Mouse (Mus musculus): Measurements from ENCODE around the gene Kat8.
"Not testable (repeated sequence)": the region's sequence is repeated elsewhere in the genome, so short reads cannot be mapped to it uniquely, and the experiment has no call there.

The Kat8 gene

DNA sequence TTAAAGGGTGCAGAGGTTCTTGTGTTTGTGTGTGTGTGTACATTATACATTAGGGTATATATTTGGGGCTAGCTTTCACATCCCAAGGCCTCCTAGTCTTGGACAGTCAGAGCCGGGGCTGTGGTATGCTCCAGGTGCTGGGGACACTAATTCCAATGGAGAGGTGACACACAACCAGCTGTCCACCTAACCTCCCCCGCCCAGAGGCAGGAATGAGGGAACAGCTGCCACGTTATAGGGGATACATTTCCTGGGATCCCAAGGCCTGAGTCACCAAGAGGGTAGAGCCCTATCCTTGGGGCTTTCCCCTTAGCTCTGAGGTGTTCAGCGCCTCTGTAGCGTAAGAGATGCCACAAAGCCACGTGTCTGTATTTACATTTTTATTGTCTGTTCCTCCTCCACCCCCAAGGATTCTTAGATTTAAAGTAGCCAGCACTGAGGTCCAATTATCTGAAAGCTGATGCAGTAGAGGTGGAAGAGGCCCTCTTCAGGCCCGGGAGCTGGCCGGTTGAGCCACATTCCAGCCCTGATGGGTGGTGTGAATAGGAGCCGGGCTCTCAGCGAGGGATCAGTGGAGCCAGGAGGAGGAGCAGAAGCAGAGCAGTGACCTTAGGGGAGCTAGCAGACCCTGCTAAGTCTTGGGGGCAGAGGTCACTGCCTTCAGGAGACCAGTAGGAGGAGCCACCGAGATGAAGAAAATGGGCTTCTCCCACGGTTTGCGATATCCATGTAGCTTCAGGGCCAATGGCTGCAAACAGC is 20.1 kb downstream of the Kat8 start:
- no peak for DNase-seq

DNA sequence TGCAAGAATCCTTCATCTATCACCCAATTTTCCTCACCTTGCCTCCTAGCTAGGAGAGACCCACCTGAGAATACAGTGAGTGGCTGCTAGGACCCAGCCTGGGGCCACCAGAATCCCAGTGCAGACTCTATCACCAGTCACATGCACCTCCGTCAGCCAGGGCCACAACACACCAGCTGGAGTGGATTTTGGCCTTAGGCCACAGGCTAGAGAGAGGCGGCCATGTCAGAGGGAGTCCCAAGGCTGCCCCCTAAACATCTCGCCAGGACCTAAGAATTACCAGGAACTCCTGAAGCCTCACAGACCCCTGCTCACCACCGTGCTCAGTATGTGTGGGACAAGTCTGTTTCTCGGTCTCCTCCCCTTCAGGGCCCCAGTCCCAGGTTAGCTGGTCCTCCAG is 21.8 kb downstream of the Kat8 start:
- DNase-seq, result no peak

DNA sequence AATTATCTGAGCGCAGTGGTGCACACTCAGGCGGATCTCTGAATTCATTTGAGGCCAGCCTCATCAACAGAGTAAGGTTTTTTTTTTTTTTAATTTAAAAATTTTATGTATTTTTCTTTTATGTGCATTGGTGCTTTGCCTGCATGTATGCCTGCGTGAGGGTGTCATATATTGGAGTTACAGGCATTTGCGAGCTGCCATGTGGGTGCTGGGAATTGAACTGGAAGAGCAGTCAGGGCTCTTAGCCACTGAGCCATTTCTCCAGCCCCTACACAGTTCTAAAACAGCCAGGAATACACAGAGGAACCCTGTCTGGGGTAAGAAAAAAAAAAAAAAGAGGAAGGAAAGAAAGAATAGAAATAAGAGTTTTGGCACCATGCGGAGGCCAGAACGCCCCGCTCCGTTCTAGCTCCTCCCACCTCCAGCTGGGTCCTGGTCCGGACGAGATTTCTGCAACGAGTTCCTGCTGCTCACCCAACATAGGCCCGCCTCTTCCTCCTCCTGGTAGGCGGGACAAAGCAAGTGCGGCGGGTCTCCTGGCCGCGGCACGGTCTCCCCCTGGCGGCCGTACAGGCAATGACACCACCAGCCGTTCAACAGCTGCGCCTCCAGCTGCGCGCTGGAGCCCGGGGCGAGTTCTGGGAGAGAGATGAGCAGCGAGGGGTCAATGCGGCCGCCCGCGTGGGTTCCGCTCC is 22.9 kb downstream of the Kat8 start:
- peak; percentile 93 for DNase-seq

DNA sequence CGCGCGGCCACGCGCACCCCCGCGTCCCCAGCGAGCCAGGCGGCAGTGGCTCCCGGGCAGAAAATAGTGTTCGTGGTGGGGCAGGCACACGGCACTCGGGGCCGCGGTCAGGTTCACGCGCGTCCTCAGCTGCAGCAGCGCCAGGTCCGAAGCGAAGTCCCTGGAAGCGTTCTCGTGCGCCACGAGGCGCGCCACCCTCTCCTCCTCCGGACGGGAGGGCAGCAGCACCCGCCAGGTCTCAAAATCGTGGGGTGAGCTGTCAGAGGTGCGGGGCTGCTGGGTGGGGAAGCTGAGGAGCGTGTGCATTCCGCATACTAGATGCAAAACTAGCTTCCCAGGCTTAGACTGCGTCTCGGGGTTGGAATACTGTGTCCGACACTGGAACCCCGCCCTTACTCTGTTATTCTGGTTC is 23.4 kb downstream of the Kat8 start:
- no peak for DNase-seq

DNA sequence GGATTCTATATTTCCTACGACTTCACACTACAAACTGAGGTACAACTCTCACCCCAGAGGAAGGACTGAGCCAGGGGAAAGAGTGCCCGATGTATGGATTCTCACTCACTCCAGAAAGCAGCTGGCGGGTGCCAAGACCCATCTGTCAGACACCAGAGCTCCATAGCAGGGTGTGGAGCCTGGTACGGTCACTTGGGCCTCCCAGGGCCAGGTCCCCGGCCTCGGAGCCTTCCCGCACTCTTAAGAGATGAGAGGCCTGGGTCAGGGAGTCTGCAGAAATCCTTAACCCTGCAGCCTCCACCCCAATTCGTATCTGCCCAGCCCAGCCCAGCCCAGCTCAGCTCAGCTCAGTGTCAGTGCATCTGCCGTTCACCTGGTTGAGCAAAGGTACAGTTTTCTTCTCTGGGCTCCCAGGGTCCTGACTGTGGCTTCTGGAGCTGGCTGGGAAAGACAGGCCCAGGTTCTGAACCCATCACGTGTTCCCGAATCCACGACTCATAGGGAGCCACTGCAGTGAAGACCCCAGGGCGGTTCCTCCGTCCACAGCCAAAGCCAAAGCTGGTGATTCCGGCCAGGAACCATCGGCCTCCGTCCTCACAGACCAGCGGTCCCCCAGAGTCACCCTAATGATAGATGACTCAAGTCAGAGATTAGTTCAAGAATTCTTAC is 24.0 kb downstream of the Kat8 start:
- no peak for DNase-seq

DNA sequence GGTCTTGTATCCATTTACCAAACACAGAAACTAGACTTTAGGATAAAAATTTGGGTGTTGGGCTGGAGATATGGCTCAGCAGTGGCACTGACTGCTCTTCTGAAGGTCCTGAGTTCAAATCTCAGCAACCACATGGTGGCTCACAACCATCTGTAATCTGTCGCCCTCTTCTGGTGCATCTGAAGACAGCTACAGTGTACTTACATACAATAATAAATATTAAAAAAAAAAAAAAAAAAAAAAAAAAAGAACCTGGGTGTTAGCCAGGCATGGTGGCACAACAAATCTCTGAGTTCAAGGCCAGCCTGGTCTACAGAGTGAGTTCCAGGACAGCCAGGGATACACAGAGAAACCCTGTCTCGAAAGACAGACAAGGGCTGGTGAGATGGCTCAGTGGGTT is 29.8 kb downstream of the Kat8 start:
- not testable (repeated sequence) for DNase-seq

DNA sequence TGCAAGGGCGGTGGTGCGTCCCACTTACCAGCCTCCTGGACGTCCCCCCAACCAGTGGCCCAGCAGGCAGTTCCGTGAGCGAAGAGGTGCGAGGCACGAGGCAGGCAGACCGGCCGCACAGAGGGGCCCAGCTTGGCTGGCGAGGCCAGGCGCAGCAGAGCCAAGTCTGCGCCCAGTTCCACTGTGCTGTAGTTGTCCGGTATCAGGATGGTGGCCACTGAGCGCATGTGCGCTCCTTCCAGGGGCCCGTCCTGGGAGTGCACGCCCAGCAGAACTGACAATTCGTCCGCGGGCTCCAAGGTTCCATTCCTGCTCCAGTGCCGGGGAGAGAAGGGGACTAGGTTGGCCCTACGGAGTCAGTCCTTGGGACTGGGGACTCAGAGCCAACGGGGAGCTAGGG is 32.3 kb downstream of the Kat8 start:
- DNase-seq, result no peak

DNA sequence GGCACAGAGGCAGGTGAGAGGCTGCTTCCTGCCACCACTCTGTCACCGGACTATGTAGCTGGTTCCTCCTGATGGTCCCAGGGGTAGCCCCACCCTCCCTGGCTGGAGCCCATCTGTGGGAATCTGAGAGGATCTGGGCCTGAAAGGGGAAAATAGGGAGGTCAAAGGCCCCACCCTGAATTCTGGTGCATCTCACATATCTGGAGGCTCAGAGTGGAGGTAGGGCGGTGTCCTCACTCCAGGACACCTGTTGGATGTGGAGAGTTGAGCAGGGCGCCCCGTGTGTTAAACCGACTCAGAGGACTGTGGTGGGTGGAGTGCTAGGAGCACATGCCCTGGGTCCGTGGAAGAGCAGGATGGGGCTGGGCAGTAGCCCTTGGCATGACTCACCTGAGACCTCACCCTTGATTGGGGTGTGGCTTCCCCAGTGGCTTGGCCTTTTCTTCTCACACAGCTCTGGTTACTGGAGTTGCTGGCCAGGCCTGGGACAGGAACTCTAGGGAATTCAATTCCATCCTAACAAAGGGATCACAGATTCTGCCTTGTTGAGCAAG is 34.2 kb downstream of the Kat8 start, which contains the start of gene Prss36:
Gene Prss36, minus strand, starts transcription at position 256 of the 554 bp plus-strand sequence.
- DNase-seq, result no peak

DNA sequence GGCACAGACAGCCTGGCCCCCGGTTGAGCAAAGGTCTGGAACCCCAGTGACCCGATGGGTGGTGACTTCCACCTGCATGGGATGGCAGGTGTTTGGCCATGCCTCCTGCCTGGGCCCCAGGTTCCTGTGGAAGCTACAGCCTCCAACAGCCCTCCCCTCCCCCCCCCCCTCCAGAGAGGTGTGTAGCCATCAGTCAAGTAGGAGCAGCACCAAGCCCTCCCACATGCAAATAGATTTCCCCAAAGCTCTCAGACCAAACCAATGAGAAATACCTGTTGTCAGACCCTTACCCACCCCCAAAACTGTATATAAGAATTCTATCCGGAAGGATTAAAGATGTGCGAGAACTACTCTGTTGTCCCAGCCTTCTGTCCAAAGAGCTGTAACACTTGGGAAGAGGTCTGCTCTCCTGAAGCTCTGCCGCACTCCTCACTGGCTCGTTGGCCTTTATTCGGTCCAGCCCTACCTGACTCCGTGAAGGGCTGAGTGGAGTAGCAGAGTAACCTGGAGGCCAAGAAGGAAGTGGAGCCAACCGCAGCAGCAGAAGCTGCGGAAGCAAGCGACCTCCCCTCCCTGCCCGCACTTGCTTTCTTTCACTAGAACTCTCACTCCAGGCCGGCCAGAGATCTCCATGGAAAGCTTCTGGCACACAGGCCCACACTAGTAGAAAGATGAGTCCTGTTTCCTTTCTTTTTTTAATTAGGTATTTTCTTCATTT is 40.7 kb downstream of the Kat8 start:
- no peak for DNase-seq

DNA sequence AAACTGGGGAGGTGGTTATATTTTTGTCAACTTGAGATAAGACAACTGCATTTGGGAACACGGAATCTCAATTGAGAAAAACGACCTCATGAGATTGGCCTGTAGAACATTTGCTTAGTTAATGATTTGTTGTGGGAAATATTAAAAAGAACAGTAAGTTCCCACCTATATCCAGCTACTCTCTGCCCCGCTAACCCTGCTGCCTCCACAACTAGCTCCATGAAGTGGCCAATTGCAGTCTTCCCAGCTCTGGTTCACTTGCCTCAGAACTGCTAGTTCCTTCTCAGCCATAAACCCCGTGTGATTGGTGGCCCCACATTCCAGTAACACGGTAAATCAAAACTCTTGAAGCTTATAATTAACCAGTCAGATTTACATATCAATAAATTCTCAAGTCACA is 47.0 kb downstream of the Kat8 start:
- DNase-seq, result no peak

DNA sequence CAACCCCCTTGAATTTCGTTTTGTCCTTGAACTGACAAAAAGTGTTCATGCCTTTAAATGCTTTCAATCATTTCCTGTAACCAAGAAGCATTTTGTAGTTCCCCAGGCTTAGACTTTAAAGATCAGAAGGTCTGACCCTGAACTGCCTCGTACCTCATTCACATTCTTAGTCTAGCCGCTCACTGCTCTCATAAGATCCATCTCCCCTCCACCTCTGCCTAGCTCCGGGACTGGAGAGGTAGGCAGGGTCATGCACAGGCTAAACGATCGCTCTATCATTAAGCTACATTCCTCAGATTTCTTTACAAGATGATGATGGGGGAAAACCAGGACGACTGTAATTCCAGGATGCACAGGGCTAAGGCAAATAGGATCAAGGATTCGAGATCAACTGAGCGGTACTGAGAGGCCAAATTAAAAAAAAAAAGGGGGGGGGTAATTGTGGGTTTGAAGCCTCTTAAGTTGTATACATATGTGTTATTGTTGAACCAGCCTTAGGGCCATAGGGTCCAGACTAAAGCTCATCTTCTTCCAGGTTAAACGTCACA is 54.1 kb downstream of the Kat8 start:
- DNase-seq, result peak in 1 of 2 experiments; percentile 17

DNA sequence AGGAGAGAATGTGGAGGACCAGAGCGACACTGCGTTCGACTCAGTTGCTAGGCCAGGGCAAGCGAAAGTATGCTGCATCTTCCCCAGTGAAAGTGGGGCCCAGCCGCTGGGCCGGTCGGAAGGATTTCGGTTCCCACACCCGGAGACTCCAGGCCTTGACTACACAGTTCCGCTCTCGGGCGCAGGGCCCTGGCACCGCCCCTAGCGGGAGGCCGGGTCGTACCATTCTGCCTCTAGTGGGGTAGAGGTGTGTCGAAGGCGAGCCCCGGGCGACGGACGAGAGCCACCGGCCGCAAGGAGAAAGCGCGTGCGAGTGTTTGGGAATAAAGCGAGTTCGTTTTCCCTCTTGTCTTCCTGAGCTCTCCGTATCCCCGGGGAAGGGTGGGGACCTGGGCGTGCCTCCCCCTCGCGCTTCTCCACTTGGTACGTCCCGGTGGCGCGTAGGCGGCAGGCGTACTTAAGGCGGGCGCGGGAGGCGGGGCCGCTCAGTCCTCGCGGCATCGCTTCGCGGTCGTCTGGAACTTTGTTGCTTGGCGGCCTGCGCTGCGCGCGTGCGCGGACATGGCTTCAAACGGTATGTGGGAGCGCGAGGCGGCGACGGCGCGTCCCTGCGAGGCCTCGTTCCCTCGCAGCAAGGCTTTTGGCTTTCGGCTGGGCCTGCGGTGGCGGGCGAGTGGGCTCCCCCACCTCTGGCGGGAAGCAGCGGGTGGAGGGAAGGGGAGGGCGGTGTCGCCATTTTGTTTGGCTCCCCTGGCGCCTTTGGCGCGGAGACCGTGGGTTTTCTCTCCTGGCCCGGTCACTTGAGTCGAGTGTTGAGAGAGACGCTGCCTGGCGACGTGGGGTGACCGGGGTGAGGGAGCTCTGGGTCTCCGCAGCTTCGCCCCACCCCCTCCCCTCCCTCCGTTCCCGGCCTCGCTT is 54.9 kb downstream of the Kat8 start, which contains the start of gene Fus:
Gene Fus, plus strand, starts transcription at position 454 of the 918 bp plus-strand sequence.
- peak; percentile 86 to 91 for DNase-seq

DNA sequence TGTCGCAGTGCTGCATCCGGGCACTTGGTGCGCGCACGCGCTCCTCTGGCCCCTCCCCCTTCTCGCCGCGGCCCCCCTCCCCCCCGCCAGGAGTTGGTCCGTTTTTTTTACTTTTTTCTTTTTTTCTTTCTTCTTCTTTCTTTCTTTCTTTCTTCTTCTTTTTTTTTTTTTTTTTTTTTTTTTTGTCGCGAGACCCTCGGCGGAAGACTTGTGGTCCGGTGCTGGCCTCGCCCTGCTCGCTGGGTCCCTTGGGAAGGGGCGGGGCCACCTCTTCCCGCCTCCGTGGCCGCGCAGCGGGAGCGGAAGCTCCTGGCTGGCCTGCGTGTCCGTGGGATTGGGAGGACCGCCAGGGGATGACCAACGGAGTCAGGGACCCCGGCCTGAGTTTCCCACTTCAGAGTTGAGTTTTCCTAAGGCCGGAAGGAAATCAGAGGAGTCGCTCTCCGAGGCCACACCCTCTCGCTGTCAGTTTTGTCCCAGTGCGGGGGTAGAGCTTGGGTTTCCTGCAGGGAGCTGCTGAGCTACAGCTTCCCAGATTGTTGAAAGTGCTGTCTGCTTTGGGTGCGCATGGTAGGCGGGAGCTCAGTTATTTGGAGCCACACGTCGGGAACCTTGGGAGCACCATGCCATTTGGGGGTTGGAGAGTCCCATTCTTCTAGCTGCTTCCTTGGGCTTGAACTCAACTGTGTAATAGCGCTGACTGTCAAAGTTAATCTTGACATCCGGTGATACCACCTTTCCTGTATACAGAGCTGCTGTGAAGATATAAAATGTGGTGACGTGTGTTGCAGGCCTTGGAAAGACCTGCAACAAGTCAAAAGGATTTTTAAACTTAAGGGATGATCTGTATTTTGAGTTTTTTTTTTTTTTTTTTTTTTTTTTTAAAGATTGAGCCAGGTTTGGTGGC is 55.9 kb downstream of the Kat8 start:
- DNase-seq, result peak; percentile 53 to 72

DNA sequence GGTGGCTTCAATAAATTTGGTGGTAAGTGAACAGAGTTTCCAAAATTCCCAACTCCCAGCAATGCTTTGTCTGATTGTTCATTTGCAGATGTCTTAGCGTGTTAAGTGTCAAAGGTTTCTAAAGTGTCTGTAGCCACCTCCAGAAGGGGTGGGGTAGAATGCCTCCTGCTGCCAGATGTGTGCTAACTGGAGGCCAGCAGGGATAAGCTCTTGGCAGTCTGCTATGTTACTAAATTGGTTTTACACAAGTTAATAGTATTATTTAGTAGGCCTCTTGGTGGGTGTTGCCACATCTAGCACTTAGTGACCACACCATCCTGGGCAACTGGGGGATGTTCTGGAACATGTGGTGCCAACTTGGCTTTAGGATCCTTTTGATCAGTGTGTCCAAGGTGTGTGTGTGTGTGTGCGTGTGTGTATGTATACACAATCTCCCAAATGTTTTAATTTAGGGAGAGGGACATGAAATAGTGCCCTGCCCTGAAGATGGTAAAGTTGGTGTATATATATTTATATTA is 62.2 kb downstream of the Kat8 start:
- no peak for DNase-seq
